Mouse (Mus musculus) embryonic facial prominence, embryonic 12.5 days (tissue): ENCODE data around the gene Ndufb10. TPM values are rescaled to one million over a fixed set of nuclear protein-coding genes. Genes with fewer than 3 reads are reported as not detected.

Experiments used
- ATAC-seq: fragments of 200-750 bp; cut with Nextera tagmentation; 2 replicates; pipeline ENCODE4 v1.8.0; 2017; ENCODE audit not compliant: insufficient number of reproducible peaks, insufficient read depth, low FRiP score, low TSS enrichment
- H3K27ac ChIP-seq: fragments of 300-500 bp; sonication (generic); 2 replicates; pipeline ENCODE4 v1.5.1; 2016; ENCODE audit warnings: mild to moderate bottlenecking
- H3K27me3 ChIP-seq: fragments of 300-500 bp; sonication (generic); 2 replicates; pipeline ENCODE4 v1.6.1; 2016; ENCODE audit warnings: mild to moderate bottlenecking, moderate library complexity
- H3K36me3 ChIP-seq: fragments of 300-500 bp; sonication (generic); 2 replicates; pipeline ENCODE4 v1.6.1; 2016; ENCODE audit warnings: mild to moderate bottlenecking
- H3K4me1 ChIP-seq: fragments of 300-500 bp; sonication (generic); 2 replicates; pipeline ENCODE4 v1.6.1; 2016
- H3K4me2 ChIP-seq: fragments of 300-500 bp; sonication (generic); replicated peaks from 2 replicates; pipeline ENCODE4 v1.6.1; 2016; ENCODE audit warnings: mild to moderate bottlenecking, moderate library complexity
- H3K4me3 ChIP-seq: fragments of 300-500 bp; sonication (generic); 2 replicates; pipeline ENCODE4 v1.5.1; 2016; ENCODE audit warnings: mild to moderate bottlenecking
- H3K9ac ChIP-seq: fragments of 300-500 bp; sonication (generic); 2 replicates; pipeline ENCODE4 v1.6.1; 2016; ENCODE audit warnings: mild to moderate bottlenecking, moderate library complexity
- H3K9me3 ChIP-seq: fragments of 300-500 bp; sonication (generic); 2 replicates; pipeline ENCODE4 v1.6.1; 2016; ENCODE audit warnings: mild to moderate bottlenecking, moderate library complexity
- WGBS: fragments of 180-500 bp; shearing (Covaris S2); methylation state at CpG from one replicate; pipeline ENCODE4 v1.1.7; 2016; 5-methylcytosine and 5-hydroxymethylcytosine counted together
- polyA plus RNA-seq: library from polyadenylated mRNA; unstranded; fragments of >200 nt; fragmentation: Nextera tagmentation; extraction: Ambion mirVana; gene quantifications from 2 replicates; pipeline ENCODE4 v1.2.1, GENCODE M21; 2016

Gene Ndufb10
- polyA plus RNA-seq, 1 experiment from 2014 or later, result 209 TPM

- no peaks in the 10 kb centered on the region for H3K9me3 ChIP-seq
- no peak for ATAC-seq
- H3K36me3 ChIP-seq, result peaks cover 57% of the 10 kb centered on the region
- H3K4me1 ChIP-seq, result peaks cover 18% of the 10 kb centered on the region
- no peak overlapping the region for H3K4me2 ChIP-seq
- no peak overlapping the region for H3K4me3 ChIP-seq
- 95% methylated on average over 9 of the region's 9 CpGs for WGBS
- no peak overlapping the region for H3K27ac ChIP-seq
- no peaks in the 10 kb centered on the region for H3K27me3 ChIP-seq
- no peak overlapping the region for H3K9ac ChIP-seq
These were observed 23.0 kb downstream of the Ndufb10 start for GRCm38 (mm10) chr17:24701251-24701650.

GRCm38 (mm10) chr17:24699473-24699872, 24.8 kb downstream of the Ndufb10 start:
- H3K9ac ChIP-seq, result no peak overlapping the region
- H3K36me3 ChIP-seq, result peaks cover 46% of the 10 kb centered on the region
- no peak overlapping the region for H3K4me2 ChIP-seq
- H3K4me1 ChIP-seq, result peaks cover 21% of the 10 kb centered on the region
- H3K27me3 ChIP-seq, result no peaks in the 10 kb centered on the region
- H3K9me3 ChIP-seq, result no peaks in the 10 kb centered on the region
- H3K4me3 ChIP-seq, result 0 out of 2 replicates have a peak overlapping the region, but pooled peaks have one; percentile 2
- no peak for ATAC-seq
- 80% methylated on average over 2 of the region's 2 CpGs for WGBS
- H3K27ac ChIP-seq, result no peak overlapping the region

- Histone ChIP-seq H3K4me1 (peaks cover 21% of the 10 kb centered on the region), H3K4me3 (no peak overlapping the region), H3K27me3 (no peaks in the 10 kb centered on the region), H3K9me3 (no peaks in the 10 kb centered on the region), H3K4me2 (0 out of 2 replicates have a peak overlapping the region, but pooled peaks have one; percentile 4), H3K36me3 (peaks cover 39% of the 10 kb centered on the region), H3K9ac (no peak overlapping the region), H3K27ac (no peak overlapping the region)
- ATAC-seq, result no peak
- WGBS, result 64% methylated on average over 9 of the region's 9 CpGs
These were observed 25.6 kb downstream of the Ndufb10 start for GRCm38 (mm10) chr17:24698715-24699114.

- no peak overlapping the region for H3K9ac ChIP-seq
- no peak overlapping the region for H3K27ac ChIP-seq
- no peak overlapping the region for H3K4me3 ChIP-seq
- H3K4me2 ChIP-seq, result 0 out of 2 replicates have a peak overlapping the region, but pooled peaks have one; percentile 4
- no peak for ATAC-seq
- no peaks in the 10 kb centered on the region for H3K9me3 ChIP-seq
- H3K4me1 ChIP-seq, result peaks cover 21% of the 10 kb centered on the region
- H3K36me3 ChIP-seq, result peaks cover 40% of the 10 kb centered on the region
- WGBS, result 11% methylated on average over 5 of the region's 5 CpGs
- no peaks in the 10 kb centered on the region for H3K27me3 ChIP-seq
These were observed 26.3 kb downstream of the Ndufb10 start for GRCm38 (mm10) chr17:24697985-24698384.

GRCm38 (mm10) chr17:24696011-24696697, 28.1 kb downstream of the Ndufb10 start, which contains the start of the genes Gfer and Noxo1:
TSS of gene Gfer (minus strand) at chr17:24696156.
TSS of gene Noxo1 (plus strand) at chr17:24696234.
- Histone ChIP-seq H3K36me3 (peaks cover 34% of the 10 kb centered on the region), H3K27me3 (peaks cover 1% of the 10 kb centered on the region; the same call in 1 of the 2 replicates), H3K4me3 (peak within 1 kb of the TSS; percentile 87), H3K9ac (peak within 1 kb of the TSS; percentile 81), H3K4me1 (peaks cover 21% of the 10 kb centered on the region), H3K27ac (peak within 1 kb of the TSS; percentile 91), H3K4me2 (peak within 1 kb of the TSS; percentile 66), H3K9me3 (no peaks in the 10 kb centered on the region)
- ATAC-seq, result peak; percentile 85
- under 1% methylated on average over 66 of the region's 76 CpGs for WGBS

- Histone ChIP-seq H3K4me1 (peaks cover 21% of the 10 kb centered on the region), H3K4me2 (peak overlapping the region; percentile 66), H3K9me3 (no peaks in the 10 kb centered on the region), H3K9ac (peak overlapping the region; percentile 81), H3K27me3 (peaks cover 8% of the 10 kb centered on the region), H3K4me3 (peak overlapping the region; percentile 87), H3K36me3 (peaks cover 27% of the 10 kb centered on the region), H3K27ac (peak overlapping the region; percentile 91)
- WGBS, result 5% methylated on average over 51 of the region's 51 CpGs
- ATAC-seq, result peak; percentile 8; the same call in 1 of the 2 replicates
These were observed 28.8 kb downstream of the Ndufb10 start for GRCm38 (mm10) chr17:24695326-24696010.

GRCm38 (mm10) chr17:24692385-24692784, 31.9 kb downstream of the Ndufb10 start:
- no peak overlapping the region for H3K4me2 ChIP-seq
- H3K27me3 ChIP-seq, result peaks cover 39% of the 10 kb centered on the region
- peak overlapping the region; percentile 1; the same call in 1 of the 2 replicates for H3K4me3 ChIP-seq
- peaks cover 19% of the 10 kb centered on the region for H3K4me1 ChIP-seq
- H3K27ac ChIP-seq, result no peak overlapping the region
- H3K36me3 ChIP-seq, result peaks cover 15% of the 10 kb centered on the region
- H3K9me3 ChIP-seq, result no peaks in the 10 kb centered on the region
- WGBS, result 90% methylated on average over 5 of the region's 5 CpGs
- no peak for ATAC-seq
- no peak overlapping the region for H3K9ac ChIP-seq

- Histone ChIP-seq H3K9ac (peak within 1 kb of the TSS; percentile 60), H3K9me3 (no peaks in the 10 kb centered on the region), H3K36me3 (peaks cover 15% of the 10 kb centered on the region), H3K4me2 (peak within 1 kb of the TSS; percentile 96), H3K27me3 (peaks cover 49% of the 10 kb centered on the region), H3K27ac (no peak within 1 kb of the TSS), H3K4me1 (peaks cover 10% of the 10 kb centered on the region; the same call in 1 of the 2 replicates), H3K4me3 (peak within 1 kb of the TSS; percentile 61)
- ATAC-seq, result no peak
- under 1% methylated on average over 44 of the region's 55 CpGs for WGBS
These were observed 34.8 kb downstream of the Ndufb10 start, which contains the start of gene Syngr3 for GRCm38 (mm10) chr17:24689251-24690081. TSS of gene Syngr3 (minus strand) at chr17:24689955.

GRCm38 (mm10) chr17:24687599-24687998, 36.7 kb downstream of the Ndufb10 start:
- WGBS, result 18% methylated on average over 23 of the region's 23 CpGs
- Histone ChIP-seq H3K9ac (no peak overlapping the region), H3K27me3 (peaks cover 49% of the 10 kb centered on the region), H3K4me3 (peak overlapping the region; percentile 32), H3K9me3 (no peaks in the 10 kb centered on the region), H3K4me1 (peaks cover 10% of the 10 kb centered on the region; the same call in 1 of the 2 replicates), H3K36me3 (peaks cover 7% of the 10 kb centered on the region), H3K4me2 (peak overlapping the region; percentile 47), H3K27ac (no peak overlapping the region)
- no peak for ATAC-seq

GRCm38 (mm10) chr17:24687146-24687595, 37.1 kb downstream of the Ndufb10 start:
- peaks cover 10% of the 10 kb centered on the region; the same call in 1 of the 2 replicates for H3K4me1 ChIP-seq
- peaks cover 49% of the 10 kb centered on the region for H3K27me3 ChIP-seq
- 2% methylated on average over 25 of the region's 25 CpGs for WGBS
- no peaks in the 10 kb centered on the region for H3K9me3 ChIP-seq
- peaks cover 7% of the 10 kb centered on the region; the same call in 1 of the 2 replicates for H3K36me3 ChIP-seq
- H3K4me3 ChIP-seq, result peak overlapping the region; percentile 32
- no peak for ATAC-seq
- H3K9ac ChIP-seq, result no peak overlapping the region
- peak overlapping the region; percentile 47 for H3K4me2 ChIP-seq
- no peak overlapping the region for H3K27ac ChIP-seq

- Histone ChIP-seq H3K27ac (no peak overlapping the region), H3K36me3 (peaks cover 11% of the 10 kb centered on the region), H3K27me3 (peaks cover 49% of the 10 kb centered on the region), H3K9me3 (no peaks in the 10 kb centered on the region), H3K4me1 (peaks cover 10% of the 10 kb centered on the region; the same call in 1 of the 2 replicates), H3K4me3 (no peak overlapping the region), H3K4me2 (peak overlapping the region; percentile 11; the same call in 1 of the 2 replicates), H3K9ac (no peak overlapping the region)
- ATAC-seq, result no peak
- WGBS, result 26% methylated on average over 16 of the region's 16 CpGs
These were observed 37.8 kb downstream of the Ndufb10 start for GRCm38 (mm10) chr17:24686514-24686913.
